Mouse (Mus musculus): ENCODE results near the gene Gns.

Gene Gns

GRCm38 (mm10) chr10:121403104-121403503 lies 38.2 kb downstream of the Gns start:
- DNase-seq (ENCODE audit: extremely low spot score): no peak

- DNase-seq (ENCODE audit: extremely low spot score): no peak
These were observed 39.1 kb downstream of the Gns start for GRCm38 (mm10) chr10:121403946-121404345.

DNA sequence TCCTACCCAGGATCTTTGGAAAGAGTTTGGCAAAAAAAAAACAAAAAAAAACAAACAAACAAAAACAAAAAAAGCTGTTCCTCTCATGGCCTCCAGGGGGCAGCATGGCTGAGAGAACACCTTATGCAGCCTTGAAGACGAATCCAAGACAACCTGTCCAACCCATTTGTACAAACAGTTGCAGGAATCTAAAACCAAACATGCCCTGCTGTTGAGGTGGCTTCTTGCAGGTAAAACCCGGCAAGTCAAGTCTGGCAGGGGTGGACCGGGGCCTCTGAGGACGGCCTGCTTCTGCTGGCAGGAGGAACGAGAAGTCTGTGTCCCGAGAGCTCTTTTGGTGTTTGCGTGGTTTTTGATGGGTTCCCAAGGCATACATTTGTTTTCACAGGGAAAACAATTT lies 44.8 kb downstream of the Gns start:
- no peak for DNase-seq (ENCODE audit: extremely low spot score)

- no peak for DNase-seq (ENCODE audit: extremely low spot score)
These were observed 47.0 kb downstream of the Gns start for GRCm38 (mm10) chr10:121411721-121412455.

GRCm38 (mm10) chr10:121412824-121413223 lies 47.9 kb downstream of the Gns start:
- no peak for DNase-seq (ENCODE audit: extremely low spot score)

GRCm38 (mm10) chr10:121414127-121414526 lies 49.2 kb downstream of the Gns start:
- DNase-seq (ENCODE audit: extremely low spot score): no peak

DNA sequence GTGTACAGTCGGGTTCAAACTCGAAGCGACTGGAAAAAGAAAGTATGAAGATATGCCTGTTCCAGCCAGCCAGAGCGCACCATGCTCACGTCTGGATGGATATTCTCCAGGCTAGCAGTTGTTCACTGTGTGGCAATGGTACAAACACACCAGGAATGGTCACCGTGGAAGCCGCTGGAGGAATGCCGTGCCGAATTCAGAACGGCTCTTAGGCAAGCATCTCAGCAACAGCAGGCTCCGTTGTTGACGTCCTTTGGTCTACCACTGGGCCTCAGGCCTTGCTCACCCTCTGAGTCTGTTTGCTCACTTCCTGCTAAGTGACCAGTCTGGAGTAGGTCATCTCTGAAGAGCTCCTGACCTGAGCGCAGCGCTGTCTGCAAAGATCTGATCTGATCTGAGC lies 53.9 kb downstream of the Gns start:
- DNase-seq (ENCODE audit: extremely low spot score): no peak

DNA sequence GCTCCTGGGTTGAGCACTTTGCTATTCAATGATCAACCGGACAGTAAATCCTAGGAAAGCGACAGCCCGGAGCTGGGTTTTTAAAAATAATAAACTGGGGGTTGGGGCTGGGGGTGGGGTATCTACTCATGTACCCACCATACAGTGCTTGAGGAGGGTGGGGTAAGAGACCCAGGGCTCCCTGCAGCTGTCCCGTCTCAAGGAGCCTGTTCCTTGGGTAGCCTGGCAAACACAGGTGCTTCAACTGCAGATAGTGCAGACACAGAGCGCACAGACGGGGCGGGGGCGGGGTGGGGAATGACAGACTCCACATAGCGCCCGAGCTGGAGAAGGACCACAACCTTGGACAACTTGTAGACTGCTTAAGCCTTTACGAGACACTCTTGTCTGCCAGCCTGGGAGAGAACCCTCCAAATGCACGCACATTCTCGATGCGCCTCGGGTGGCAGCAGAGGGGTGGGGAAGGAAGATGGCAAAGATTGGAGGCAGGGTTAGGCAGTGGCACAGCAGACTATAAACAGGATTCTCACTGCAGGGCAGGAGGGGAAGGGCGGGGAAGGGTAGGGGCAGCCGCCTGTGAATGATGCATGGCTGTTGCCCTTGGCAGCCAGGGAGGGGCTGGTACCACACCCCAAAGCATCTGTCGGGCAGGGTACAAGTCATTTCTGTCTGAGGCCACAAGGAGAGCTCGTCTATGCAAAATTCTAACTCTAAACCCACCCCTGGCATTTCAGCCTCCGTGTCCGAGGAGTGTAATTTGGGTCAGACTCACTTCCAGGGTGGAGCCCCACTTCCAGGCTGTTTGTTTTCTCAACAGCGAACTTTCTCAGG lies 55.0 kb downstream of the Gns start:
- no peak for DNase-seq (ENCODE audit: extremely low spot score)

GRCm38 (mm10) chr10:121421023-121421422 lies 56.1 kb downstream of the Gns start:
- DNase-seq (ENCODE audit: extremely low spot score): no peak

- DNase-seq (ENCODE audit: extremely low spot score): no peak
These were observed 56.9 kb downstream of the Gns start for GRCm38 (mm10) chr10:121421657-121422290.

DNA sequence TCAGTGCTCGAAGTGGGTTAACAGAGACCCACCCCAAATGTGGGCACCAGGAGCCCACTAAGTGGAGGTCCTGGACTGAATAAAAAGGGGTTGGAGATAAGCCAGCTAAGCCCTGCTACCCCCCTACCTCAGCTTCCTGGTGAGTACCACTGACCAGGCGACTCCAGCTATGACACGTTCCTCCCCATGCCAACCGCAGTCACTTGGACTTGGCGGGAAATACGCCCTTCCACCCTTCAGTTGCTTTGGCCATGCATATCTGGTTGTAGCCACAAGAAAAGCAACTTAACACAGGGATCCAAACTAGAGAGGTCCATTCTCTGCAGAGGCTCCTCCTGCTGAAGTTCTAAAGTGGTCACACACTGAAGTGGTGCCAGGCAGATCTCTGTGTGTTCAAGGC lies 57.4 kb downstream of the Gns start:
- no peak for DNase-seq (ENCODE audit: extremely low spot score)

DNA sequence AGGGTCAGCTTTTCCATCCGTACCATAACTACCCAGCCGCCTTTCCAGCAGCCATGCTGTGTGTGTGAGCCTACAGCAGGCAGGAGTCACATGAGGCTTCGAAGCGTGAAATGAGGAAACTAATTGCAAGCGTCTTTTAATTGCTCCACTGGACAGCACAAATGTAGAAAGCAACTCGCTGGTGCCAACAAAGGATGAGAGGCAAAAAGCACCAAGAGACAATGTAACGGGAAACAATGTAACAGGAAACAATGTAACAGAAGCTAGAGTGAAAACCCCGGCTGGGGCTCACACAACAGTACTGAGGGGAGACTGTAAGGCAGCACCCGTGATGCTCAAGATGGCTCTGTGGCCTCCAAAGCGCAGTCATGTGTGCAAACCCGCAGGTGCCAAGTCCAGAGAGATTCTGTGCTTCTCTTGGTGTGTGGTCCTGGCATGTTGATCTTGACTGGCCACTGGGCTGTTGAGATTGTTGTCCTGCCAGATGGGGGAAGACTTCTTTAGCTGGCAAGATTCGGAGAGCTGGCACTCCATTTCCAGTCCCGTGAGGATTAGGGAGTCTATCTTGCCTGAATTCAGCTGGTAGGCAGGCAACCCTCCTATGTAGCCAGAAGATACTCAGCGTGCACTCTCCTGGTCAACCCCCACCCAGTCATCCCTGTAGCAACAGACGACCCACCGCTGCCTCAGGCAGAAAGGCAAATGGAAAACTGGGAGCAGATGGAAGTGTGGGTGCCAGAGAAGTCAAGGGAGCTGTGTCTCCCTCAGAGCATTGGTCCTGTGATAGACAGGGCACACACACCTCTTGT lies 58.9 kb downstream of the Gns start:
- no peak for DNase-seq (ENCODE audit: extremely low spot score)

- no peak for DNase-seq (ENCODE audit: extremely low spot score)
These were observed 59.6 kb downstream of the Gns start for GRCm38 (mm10) chr10:121424455-121424854.

DNA sequence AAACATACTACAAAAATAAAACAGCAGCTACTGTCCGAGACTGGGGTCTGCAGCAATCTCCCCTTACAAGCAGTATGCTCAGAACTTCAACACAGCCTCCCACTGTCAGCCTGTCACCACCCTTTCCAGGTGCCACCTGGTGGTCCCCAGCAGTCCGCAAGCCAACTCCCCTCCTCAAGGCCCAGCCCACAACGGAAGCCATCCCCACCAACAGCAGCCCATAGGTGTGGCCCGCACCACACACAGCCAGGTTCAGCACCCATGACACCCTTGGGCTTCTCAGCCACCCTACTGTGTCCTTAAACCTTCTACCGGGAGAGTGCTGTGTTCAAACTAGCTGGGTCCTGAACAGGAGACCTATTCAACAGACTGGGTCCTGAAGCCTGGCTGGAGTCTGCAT lies 60.2 kb downstream of the Gns start:
- no peak for DNase-seq (ENCODE audit: extremely low spot score)

GRCm38 (mm10) chr10:121425506-121426025 lies 60.7 kb downstream of the Gns start:
- no peak for DNase-seq (ENCODE audit: extremely low spot score)

DNA sequence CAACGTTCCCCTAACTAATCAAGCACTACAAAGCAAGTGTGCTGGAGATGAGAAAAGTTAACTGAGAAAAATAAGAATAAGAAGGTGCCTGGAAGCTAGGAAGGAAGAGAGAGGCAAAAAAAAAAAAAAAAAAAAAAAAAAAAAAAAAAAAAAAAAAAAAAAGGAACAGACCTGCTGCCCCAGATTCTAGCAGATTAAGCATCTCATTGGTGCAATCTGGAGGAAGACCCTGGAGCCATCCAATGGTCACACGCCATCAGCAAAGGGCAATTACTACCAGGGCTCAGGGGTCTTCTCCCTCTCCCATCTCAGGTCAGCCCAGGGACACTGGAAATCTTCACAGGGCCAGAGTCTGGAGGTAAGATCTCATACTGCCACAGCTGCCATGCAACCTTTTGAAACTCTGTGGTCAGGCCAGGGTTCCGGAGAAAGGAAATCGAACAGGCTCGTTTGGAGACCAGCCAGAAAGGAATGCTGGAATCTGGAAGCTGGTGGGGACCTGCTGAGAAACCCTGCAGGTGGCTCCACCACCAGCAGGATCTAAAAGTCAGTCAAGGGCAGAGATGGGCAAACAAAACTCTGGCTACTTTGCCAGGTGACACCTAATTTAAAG lies 61.7 kb downstream of the Gns start:
- DNase-seq (ENCODE audit: extremely low spot score): no peak

- DNase-seq (ENCODE audit: extremely low spot score): no peak
These were observed 62.2 kb downstream of the Gns start for GRCm38 (mm10) chr10:121427136-121427535.

DNA sequence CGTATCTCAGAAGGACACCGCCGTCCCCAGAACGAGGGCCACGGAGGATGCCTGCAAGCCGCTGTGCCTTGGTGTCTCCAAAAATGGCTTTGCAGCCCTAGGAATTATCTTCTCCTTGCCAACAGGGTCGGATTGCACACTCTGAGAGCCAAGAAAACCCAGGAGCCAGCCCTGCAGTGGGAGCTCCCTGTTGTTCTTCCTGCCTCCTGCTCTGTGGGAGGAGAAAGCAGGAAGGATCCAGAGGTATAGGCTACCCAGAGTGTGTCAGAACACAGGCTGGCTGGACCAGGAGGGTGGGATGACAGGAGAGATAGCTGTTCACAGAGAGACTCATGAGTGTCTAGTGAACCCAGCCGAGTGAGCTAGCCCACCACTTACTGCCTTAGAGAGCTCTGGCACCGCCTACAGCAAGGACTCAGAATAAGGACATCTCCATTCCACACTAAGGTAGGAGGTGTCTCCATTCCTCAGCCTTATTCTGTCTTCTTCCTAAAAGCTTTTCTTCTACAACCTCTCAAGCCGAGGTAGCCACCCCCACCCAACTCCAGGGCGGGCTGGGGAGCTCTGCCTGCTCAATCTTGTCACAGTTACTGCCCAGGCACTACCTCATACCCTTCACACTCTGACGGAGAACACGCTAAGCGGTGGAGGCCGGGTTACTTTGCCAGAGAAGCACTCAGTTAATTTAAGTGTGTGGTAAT lies 63.3 kb downstream of the Gns start:
- DNase-seq (ENCODE audit: extremely low spot score): no peak

- DNase-seq (ENCODE audit: extremely low spot score): peak; percentile 39
These were observed 64.2 kb downstream of the Gns start for GRCm38 (mm10) chr10:121429089-121429488.

GRCm38 (mm10) chr10:121429581-121429980 lies 64.7 kb downstream of the Gns start:
- no peak for DNase-seq (ENCODE audit: extremely low spot score)
